Mouse (Mus musculus) small intestine, adult 2 months (tissue): ENCODE data around the gene Plcd3. TPM values are rescaled to one million over a fixed set of nuclear protein-coding genes. Genes with fewer than 3 reads are reported as not detected.

ENCODE experiments used
- H3K27ac ChIP-seq: fragments of 200-500 bp; 2 replicates; pipeline ENCODE4 v1.5.1; 2012; ENCODE audit warnings: low read depth, low read length, control low read depth, inconsistent platforms; ENCODE audit not compliant: insufficient read depth
- H3K27me3 ChIP-seq: fragments of 200-500 bp; 2 replicates; pipeline ENCODE4 v1.6.1; 2012; ENCODE audit warnings: mild to moderate bottlenecking, moderate library complexity, low read length, inconsistent platforms; ENCODE audit not compliant: control insufficient read depth, insufficient read depth
- H3K36me3 ChIP-seq: fragments of 200-500 bp; 2 replicates; pipeline ENCODE4 v1.6.1; 2012; ENCODE audit warnings: mild to moderate bottlenecking, low read length, control low read depth, inconsistent platforms; ENCODE audit not compliant: control insufficient read depth, insufficient read depth
- H3K4me1 ChIP-seq: fragments of 200-500 bp; 2 replicates; pipeline ENCODE4 v1.6.1; 2012; ENCODE audit warnings: low read length, inconsistent platforms, mixed read lengths; ENCODE audit not compliant: control insufficient read depth, insufficient read depth, insufficient read length
- H3K4me3 ChIP-seq: fragments of 200-500 bp; 2 replicates; pipeline ENCODE4 v1.5.1; 2012; ENCODE audit warnings: low read depth, mild to moderate bottlenecking, control low read depth, inconsistent platforms, low read length, moderate library complexity
- CTCF ChIP-seq: fragments of 200-500 bp; IDR thresholded peaks from 2 replicates; pipeline ENCODE4 v1.5.1; 2012; ENCODE audit warnings: low read depth, mild to moderate bottlenecking, control low read depth, inconsistent platforms, low read length, moderate library complexity, mixed read lengths; ENCODE audit not compliant: insufficient replicate concordance, insufficient read length; ENCODE audit errors: extremely low read depth
- POLR2A ChIP-seq: fragments of 200-500 bp; IDR thresholded peaks from 2 replicates; pipeline ENCODE4 v1.6.1; 2012; ENCODE audit warnings: low read depth, mild to moderate bottlenecking, control low read depth, inconsistent platforms, low read length, moderate library complexity
- WGBS: fragments of 180-500 bp; shearing (Covaris S2); methylation state at CpG from one replicate; pipeline ENCODE4 v1.1.7; 2018; 5-methylcytosine and 5-hydroxymethylcytosine counted together
- polyA plus RNA-seq: library from polyadenylated mRNA; depleted of rRNA; stranded (reverse); fragments of >200 nt; gene quantifications from 2 replicates; pipeline ENCODE4 v1.2.3, GENCODE M21; 2012

The Plcd3 gene
- polyA plus RNA-seq, 1 experiment = 3.1 TPM

- under 1% methylated on average over 35 of the region's 35 CpGs for WGBS
- Histone ChIP-seq H3K36me3 (peaks cover 18% of the 10 kb centered on the region), H3K27ac (peak overlapping the region; percentile 92), H3K4me3 (peak overlapping the region; percentile 85), H3K27me3 (no peaks in the 10 kb centered on the region), H3K4me1 (peaks cover 20% of the 10 kb centered on the region)
- peak; percentile 78; the same call in 1 of the 2 replicates for TF ChIP-seq POLR2A
- TF ChIP-seq CTCF = peak; percentile 100
Measured at GRCm38 (mm10) chr11:103102725-103103349, 1.4 kb upstream of the Plcd3 start.

GRCm38 (mm10) chr11:103101866-103102501, 526 bp upstream of the Plcd3 start:
- WGBS = 2% methylated on average over 30 of the region's 30 CpGs
- TF ChIP-seq CTCF = no peak
- H3K27ac ChIP-seq = peak overlapping the region; percentile 48

GRCm38 (mm10) chr11:103100361-103100760, 1.1 kb downstream of the Plcd3 start:
- H3K27ac ChIP-seq = no peak overlapping the region
- 0 out of 2 replicates have a peak, but pooled peaks cover 2% of the 10 kb centered on the region for H3K36me3 ChIP-seq
- peaks cover 18% of the 10 kb centered on the region for H3K4me1 ChIP-seq
- 70% methylated on average over 8 of the region's 8 CpGs for WGBS
- H3K4me3 ChIP-seq = no peak overlapping the region
- TF ChIP-seq CTCF = no peak
- no peak for TF ChIP-seq POLR2A
- no peaks in the 10 kb centered on the region for H3K27me3 ChIP-seq

More at GRCm38 (mm10) chr11:103101866-103102501, 526 bp upstream of the Plcd3 start:
- peaks cover 26% of the 10 kb centered on the region for H3K4me1 ChIP-seq
- peak overlapping the region; percentile 78 for H3K4me3 ChIP-seq
- H3K36me3 ChIP-seq = peaks cover 17% of the 10 kb centered on the region
- no peaks in the 10 kb centered on the region for H3K27me3 ChIP-seq

- H3K27ac ChIP-seq = no peak overlapping the region
- peaks cover 21% of the 10 kb centered on the region for H3K4me1 ChIP-seq
- H3K27me3 ChIP-seq = no peaks in the 10 kb centered on the region
- H3K36me3 ChIP-seq = no peaks in the 10 kb centered on the region
- 80% methylated on average over 12 of the region's 12 CpGs for WGBS
- H3K4me3 ChIP-seq = no peak overlapping the region
- TF ChIP-seq CTCF = no peak
- TF ChIP-seq POLR2A = no peak
Measured at GRCm38 (mm10) chr11:103099352-103099940, 2.0 kb downstream of the Plcd3 start.

- H3K36me3 ChIP-seq = no peaks in the 10 kb centered on the region
- TF ChIP-seq POLR2A (no peak), CTCF (no peak)
- WGBS = 66% methylated on average over 11 of the region's 11 CpGs
- no peak overlapping the region for H3K4me3 ChIP-seq
- H3K4me1 ChIP-seq = peaks cover 23% of the 10 kb centered on the region
- no peak overlapping the region for H3K27ac ChIP-seq
- no peaks in the 10 kb centered on the region for H3K27me3 ChIP-seq
Measured at GRCm38 (mm10) chr11:103098531-103099190, 2.8 kb downstream of the Plcd3 start.

- Histone ChIP-seq H3K4me3 (no peak overlapping the region), H3K36me3 (no peaks in the 10 kb centered on the region), H3K27me3 (no peaks in the 10 kb centered on the region), H3K4me1 (peaks cover 27% of the 10 kb centered on the region), H3K27ac (no peak overlapping the region)
- WGBS = 48% methylated on average over 22 of the region's 22 CpGs
- TF ChIP-seq POLR2A (no peak), CTCF (no peak)
Measured at GRCm38 (mm10) chr11:103096979-103097894, 4.2 kb downstream of the Plcd3 start.
